9 mouse cellular contexts compared by ENCODE assay signal in genomic region chr1:65177452-65177851, GRCm38 (mm10). TPM values are rescaled to one million over a fixed set of nuclear protein-coding genes. Genes with fewer than 3 reads are reported as not detected.
DNase-seq lines count a peak whose midpoint lies in the region; ATAC-seq and TF ChIP-seq lines count a peak whose summit lies in the region.
"Had no signal": no experiment of that assay in that cellular context is flagged by ENCODE, and none has a peak within 500 bp of the region (broad histone marks: within the 10 kb centered on the region; RNA-seq: fewer than 3 reads in every experiment).

No protein-coding gene starts in this region.

- H3K27me3 ChIP-seq in kidney, adult 2 months (replicated peaks; ENCODE audit: control insufficient read depth, insufficient read depth, low read length) = no peaks in the 10 kb centered on the region
- no peaks in the 10 kb centered on the region for H3K27me3 ChIP-seq in forebrain, embryonic 12.5 days
- H3K27me3 ChIP-seq in limb, embryonic 15.5 days = no peaks in the 10 kb centered on the region
- no peaks in the 10 kb centered on the region for H3K27me3 ChIP-seq in neural tube, embryonic 13.5 days

- peak overlapping the region; percentile 78; the same call in 1 of the 2 replicates for H3K4me3 ChIP-seq in kidney, adult 2 months (ENCODE audit: insufficient read depth, low read depth, low read length)
- peak overlapping the region; percentile 73 for H3K4me3 ChIP-seq in forebrain, embryonic 12.5 days (replicated peaks)
- peak overlapping the region; percentile 77 for H3K4me3 ChIP-seq in limb, embryonic 15.5 days
- H3K4me3 ChIP-seq in neural tube, embryonic 13.5 days = peak overlapping the region; percentile 65

- peak; percentile 41 for DNase-seq in kidney, adult 2 months
- DNase-seq in kidney, adult 8-10 months = no peak
- no peak for DNase-seq in layer of hippocampus, postnatal 25 days (ENCODE audit: extremely low spot score in 1 of 2, low spot score in 1 of 2)
- DNase-seq in spleen, adult 12 weeks (ENCODE audit: low spot score) = no peak
- DNase-seq in left cerebral cortex, adult 18-20 months (ENCODE audit: low spot score in 2 of 2) = no peak

- 11% methylated on average over 3 of the region's 3 CpGs for WGBS in kidney, adult 2 months
- WGBS in forebrain, embryonic 12.5 days = 68% methylated on average over 3 of the region's 3 CpGs
- WGBS in limb, embryonic 15.5 days = 10% methylated on average over 3 of the region's 3 CpGs
- 63% methylated on average over 3 of the region's 3 CpGs for WGBS in neural tube, embryonic 13.5 days

- no peaks in the 10 kb centered on the region for H3K9me3 ChIP-seq in forebrain, embryonic 12.5 days
- no peaks in the 10 kb centered on the region for H3K9me3 ChIP-seq in limb, embryonic 15.5 days
- no peaks in the 10 kb centered on the region for H3K9me3 ChIP-seq in neural tube, embryonic 13.5 days

- H3K4me1 ChIP-seq in kidney, adult 2 months (ENCODE audit: control insufficient read depth, insufficient read depth, low read length) = peaks cover 9% of the 10 kb centered on the region; the same call in 1 of the 2 replicates
- peaks cover 34% of the 10 kb centered on the region for H3K4me1 ChIP-seq in forebrain, embryonic 12.5 days
- H3K4me1 ChIP-seq in limb, embryonic 15.5 days = peaks cover 10% of the 10 kb centered on the region; the same call in 1 of the 2 replicates
- H3K4me1 ChIP-seq in neural tube, embryonic 13.5 days (replicated peaks) = peaks cover 41% of the 10 kb centered on the region

- peak overlapping the region; percentile 62 for H3K4me2 ChIP-seq in forebrain, embryonic 12.5 days
- peak overlapping the region; percentile 58 for H3K4me2 ChIP-seq in limb, embryonic 15.5 days
- peak overlapping the region; percentile 66 for H3K4me2 ChIP-seq in neural tube, embryonic 13.5 days

- peak overlapping the region; percentile 81 for H3K9ac ChIP-seq in forebrain, embryonic 12.5 days
- H3K9ac ChIP-seq in limb, embryonic 15.5 days = 0 out of 2 replicates have a peak overlapping the region, but pooled peaks have one; percentile 68
- H3K9ac ChIP-seq in neural tube, embryonic 13.5 days = peak overlapping the region; percentile 84; the same call in 1 of the 2 replicates

- H3K36me3 ChIP-seq in kidney, adult 2 months (ENCODE audit: control insufficient read depth, insufficient read depth, low read length) = peaks cover 6% of the 10 kb centered on the region
- peaks cover 22% of the 10 kb centered on the region for H3K36me3 ChIP-seq in forebrain, embryonic 12.5 days (replicated peaks)
- H3K36me3 ChIP-seq in limb, embryonic 15.5 days = peaks cover 15% of the 10 kb centered on the region
- peaks cover 20% of the 10 kb centered on the region for H3K36me3 ChIP-seq in neural tube, embryonic 13.5 days

- TF ChIP-seq POLR2A in kidney, adult 2 months (IDR thresholded peaks at IDR 0.05; ENCODE audit: low read depth, low read length) = no peak

- no peak for TF ChIP-seq CTCF in kidney, adult 2 months (conservative IDR thresholded peaks at IDR 0.05; ENCODE audit: insufficient read depth, insufficient read length, low read depth, low read length)

- H3K27ac ChIP-seq in kidney, adult 2 months (ENCODE audit: insufficient read depth, low read depth, low read length) = peak overlapping the region; percentile 87
- H3K27ac ChIP-seq in forebrain, embryonic 12.5 days = no peak overlapping the region
- peak overlapping the region; percentile 98; the same call in 1 of the 2 replicates for H3K27ac ChIP-seq in limb, embryonic 15.5 days
- H3K27ac ChIP-seq in neural tube, embryonic 13.5 days (replicated peaks) = no peak overlapping the region

- ATAC-seq in forebrain, embryonic 12.5 days (ENCODE audit: low FRiP score) = no peak
- ATAC-seq in limb, embryonic 15.5 days (ENCODE audit: insufficient number of reproducible peaks, low FRiP score, low TSS enrichment, low read depth) = no peak
- ATAC-seq in neural tube, embryonic 13.5 days (ENCODE audit: low read depth) = no peak

RNA-seq across cellular contexts. Expression of gene Idh1, which starts 8.8 kb away (rescaled TPM):
- 247 and 334 TPM in 2 replicates for polyA plus RNA-seq in kidney, adult 2 months (2012; rRNA removed)
- polyA plus RNA-seq in forebrain, embryonic 12.5 days (2016; fragmentation: Nextera tagmentation; extraction: Ambion mirVana) = 343 and 355 TPM in 2 replicates
- 117 and 122 TPM in 2 replicates for polyA plus RNA-seq in limb, embryonic 15.5 days (2015; fragmentation: Nextera tagmentation; extraction: Ambion mirVana)
- polyA plus RNA-seq in neural tube, embryonic 13.5 days (2015; fragmentation: Nextera tagmentation; extraction: Ambion mirVana) = 473 and 478 TPM in 2 replicates
- total RNA-seq in layer of hippocampus, postnatal 25 days (2021) = 10 to 100 TPM; 52.2 to 57.4 TPM
- 10 to 100 TPM; 41.3 to 41.6 TPM for total RNA-seq in left cerebral cortex, adult 18-20 months (2021)

RNA-seq across cellular contexts. Expression of gene Pikfyve, which starts 9.0 kb away (rescaled TPM):
- polyA plus RNA-seq in kidney, adult 2 months (2012; rRNA removed) = 8.0 and 9.3 TPM in 2 replicates
- polyA plus RNA-seq in forebrain, embryonic 12.5 days (2016; fragmentation: Nextera tagmentation; extraction: Ambion mirVana) = 18.1 and 20.6 TPM in 2 replicates
- 10.2 and 11.4 TPM in 2 replicates for polyA plus RNA-seq in limb, embryonic 15.5 days (2015; fragmentation: Nextera tagmentation; extraction: Ambion mirVana)
- polyA plus RNA-seq in neural tube, embryonic 13.5 days (2015; fragmentation: Nextera tagmentation; extraction: Ambion mirVana) = 10.6 and 11.4 TPM in 2 replicates
- 10 to 100 TPM; 38.9 to 42.3 TPM for total RNA-seq in layer of hippocampus, postnatal 25 days (2021)
- total RNA-seq in left cerebral cortex, adult 18-20 months (2021) = 10 to 100 TPM; 44.3 to 47.5 TPM

RNA-seq across cellular contexts. Expression of gene D630023F18Rik, which starts 54.4 kb away (rescaled TPM):
- polyA plus RNA-seq in kidney, adult 2 months (2012; rRNA removed) = 64.3 and 85.6 TPM in 2 replicates
- 0.28 TPM in 1 of 2 replicates, not detected in the other for polyA plus RNA-seq in forebrain, embryonic 12.5 days (2016; fragmentation: Nextera tagmentation; extraction: Ambion mirVana)
- polyA plus RNA-seq in limb, embryonic 15.5 days (2015; fragmentation: Nextera tagmentation; extraction: Ambion mirVana) = 0.35 and 0.47 TPM in 2 replicates
- polyA plus RNA-seq in neural tube, embryonic 13.5 days (2015; fragmentation: Nextera tagmentation; extraction: Ambion mirVana) = 0.34 and 0.38 TPM in 2 replicates
- total RNA-seq in layer of hippocampus, postnatal 25 days (2021) = 1 to 10 TPM; 10.0 TPM
- 1 to 10 TPM; 5.6 to 6.7 TPM for total RNA-seq in left cerebral cortex, adult 18-20 months (2021)

RNA-seq across cellular contexts. Expression of gene Gm28845, which starts 58.1 kb away (rescaled TPM):
- 7.6 and 9.0 TPM in 2 replicates for polyA plus RNA-seq in kidney, adult 2 months (2012; rRNA removed)
- not detected in 2 replicates for polyA plus RNA-seq in forebrain, embryonic 12.5 days (2016; fragmentation: Nextera tagmentation; extraction: Ambion mirVana)
- not detected in 2 replicates for polyA plus RNA-seq in limb, embryonic 15.5 days (2015; fragmentation: Nextera tagmentation; extraction: Ambion mirVana)
- polyA plus RNA-seq in neural tube, embryonic 13.5 days (2015; fragmentation: Nextera tagmentation; extraction: Ambion mirVana) = not detected in 2 replicates
- total RNA-seq in layer of hippocampus, postnatal 25 days (2021) = 1 to 10 TPM in 1 of 2 experiments, not detected in 1; 1.3 TPM
- total RNA-seq in left cerebral cortex, adult 18-20 months (2021) = under 1 TPM in 1 of 2 experiments, not detected in 1; 0.91 TPM
- polyA plus RNA-seq: large intestine, adult 2 months had no signal

Comparison
In these comparisons a context has a peak if more than half of its experiments do, and no peak if none do; other contexts are left out.
1. H3K27ac ChIP-seq: peak in kidney, adult 2 months (single experiment) and limb, embryonic 15.5 days (single experiment); none in forebrain, embryonic 12.5 days (single experiment) and neural tube, embryonic 13.5 days (single experiment).
2. RNA of gene D630023F18Rik, which starts 54.4 kb away (polyA plus RNA-seq): 64.3 to 85.6 TPM in kidney, adult 2 months; 0.35 to 0.47 TPM in limb, embryonic 15.5 days, 0.34 to 0.38 TPM in neural tube, embryonic 13.5 days and 0.28 TPM in forebrain, embryonic 12.5 days; every median in the first group is over 10 times any median in the second.
3. Peak in every context shown above with its lines, with median percentiles within 50 percentile points of each other: H3K4me3 ChIP-seq, H3K4me2 ChIP-seq and H3K9ac ChIP-seq.